10 mouse cellular contexts compared by ENCODE assay signal in genomic region chr1:135240206-135240605, GRCm38 (mm10). TPM values are rescaled to one million over a fixed set of nuclear protein-coding genes. Genes with fewer than 3 reads are reported as not detected.
DNase-seq lines count a peak whose midpoint lies in the region; ATAC-seq and TF ChIP-seq lines count a peak whose summit lies in the region.
"Not testable (repeated sequence)": the region's sequence is repeated elsewhere in the genome, so short reads cannot be mapped to it uniquely, and the experiment has no call there.
"Had no signal": no experiment of that assay in that cellular context is flagged by ENCODE, and none has a peak within 500 bp of the region (broad histone marks: within the 10 kb centered on the region; RNA-seq: fewer than 3 reads in every experiment).

No protein-coding gene starts in this region.

- 57% methylated on average over 4 of the region's 4 CpGs for WGBS in liver, embryonic 11.5 days
- WGBS in liver, embryonic 14.5 days (ENCODE audit: insufficient replicate concordance), result 32% methylated on average over 4 of the region's 4 CpGs
- WGBS in liver, postnatal 0 days (ENCODE audit: insufficient replicate concordance), result 61% methylated on average over 4 of the region's 4 CpGs

- not testable (repeated sequence) for H3K27me3 ChIP-seq in CH12.LX (replicated peaks); liver, embryonic 11.5 days (replicated peaks; ENCODE audit: control insufficient read depth, insufficient read depth, low read length); liver, embryonic 14.5 days (ENCODE audit: control insufficient read depth, insufficient read depth, low read length); liver, postnatal 0 days (ENCODE audit: insufficient read depth, low read length)

- TF ChIP-seq EP300 in CH12.LX (IDR thresholded peaks at IDR 0.05; ENCODE audit: low read length); liver, postnatal 0 days (IDR thresholded peaks at IDR 0.05; ENCODE audit: low read depth): not testable (repeated sequence)
- TF ChIP-seq EP300 in liver, embryonic 14.5 days (IDR thresholded peaks at IDR 0.05; ENCODE audit: low read depth), result peak; percentile 34; the same call in 1 of the 2 replicates

- H3K79me2 ChIP-seq in CH12.LX (replicated peaks; ENCODE audit: control insufficient read depth, extremely low read depth, insufficient read depth, poor library complexity, severe bottlenecking), result not testable (repeated sequence)

- H3K4me2 ChIP-seq in CH12.LX (ENCODE audit: insufficient read depth, low read depth, poor library complexity, severe bottlenecking); liver, embryonic 11.5 days; liver, embryonic 14.5 days (ENCODE audit: low read depth); liver, postnatal 0 days (ENCODE audit: low read depth, low read length): not testable (repeated sequence)

- H3K36me3 ChIP-seq in CH12.LX (replicated peaks in 1 of 2; ENCODE audit: control insufficient read depth in 1 of 2, insufficient read depth in 1 of 2, low read length in 1 of 2); liver, embryonic 11.5 days (ENCODE audit: control insufficient read depth, insufficient read depth, low read length); liver, embryonic 14.5 days (replicated peaks; ENCODE audit: control insufficient read depth, insufficient read depth, low read depth); liver, postnatal 0 days (replicated peaks; ENCODE audit: insufficient read depth, low read length): not testable (repeated sequence)

- not testable (repeated sequence) for H3K4me3 ChIP-seq in CH12.LX (replicated peaks in 1 of 3; ENCODE audit: low read depth in 2 of 3, low read length in 2 of 3, poor library complexity in 1 of 3); liver, embryonic 11.5 days (ENCODE audit: low read depth, low read length); liver, embryonic 14.5 days (ENCODE audit: insufficient read depth in 1 of 2, low read depth in 2 of 2, low read length in 2 of 2); liver, postnatal 0 days (ENCODE audit: low read depth, low read length)

- not testable (repeated sequence) for TF ChIP-seq CTCF in CH12.LX (conservative IDR thresholded peaks at IDR 0.05 in 1 of 2, IDR thresholded peaks at IDR 0.05 in 1 of 2; ENCODE audit: low read depth in 2 of 2, low read length in 2 of 2); liver, embryonic 14.5 days (IDR thresholded peaks at IDR 0.05; ENCODE audit: low read depth); liver, postnatal 0 days (IDR thresholded peaks at IDR 0.05; ENCODE audit: low read depth)

- H3K27ac ChIP-seq in CH12.LX (ENCODE audit: insufficient read depth, low read depth); liver, embryonic 11.5 days (ENCODE audit: low read depth, low read length); liver, embryonic 14.5 days; liver, postnatal 0 days (ENCODE audit: low read depth): not testable (repeated sequence)

- in situ Hi-C loops in CH12.LX (cut with MboI; ENCODE audit: low pct_ligation_motif_present, low pct_unique_long_range_greater_than_20kb, low sequenced_read_pairs), result not testable (repeated sequence)

- not testable (repeated sequence) for H3K9ac ChIP-seq in CH12.LX (ENCODE audit: insufficient read depth, low read depth); liver, embryonic 11.5 days (ENCODE audit: low read depth, low read length); liver, embryonic 14.5 days (replicated peaks); liver, postnatal 0 days (replicated peaks)

- not testable (repeated sequence) for TF ChIP-seq RAD21 in CH12.LX (IDR thresholded peaks at IDR 0.05; ENCODE audit: low read depth, low read length)

- H3K4me1 ChIP-seq in CH12.LX (ENCODE audit: control insufficient read depth in 1 of 2, insufficient read depth in 2 of 2), result peaks cover 8 to 12% of the 10 kb centered on the region in 2 experiments; a peak in 3 of 4 replicates
- H3K4me1 ChIP-seq in liver, embryonic 11.5 days (replicated peaks; ENCODE audit: control insufficient read depth, insufficient read depth, low read length); liver, postnatal 0 days (ENCODE audit: insufficient read depth): not testable (repeated sequence)
- H3K4me1 ChIP-seq in liver, embryonic 14.5 days (replicated peaks; ENCODE audit: control insufficient read depth in 2 of 2, insufficient read depth in 2 of 2, low read length in 1 of 2), result peaks cover 0 to 21% of the 10 kb centered on the region in 2 experiments; a peak in 3 of 4 replicates

- H3K9me3 ChIP-seq in CH12.LX (replicated peaks; ENCODE audit: low read length); liver, embryonic 11.5 days (ENCODE audit: control insufficient read depth, low read length); liver, embryonic 14.5 days (ENCODE audit: control insufficient read depth, low read length); liver, postnatal 0 days (ENCODE audit: low read length): not testable (repeated sequence)

- ATAC-seq in erythroblast, adult 5-6 weeks (replicated peaks; ENCODE audit: low FRiP score, poor library complexity, severe bottlenecking), result peak; percentile 63
- ATAC-seq in liver, embryonic 11.5 days (replicated peaks; ENCODE audit: low FRiP score), result peak; percentile 80
- ATAC-seq in liver, embryonic 14.5 days (ENCODE audit: insufficient read depth), result peak; percentile 67
- ATAC-seq in liver, postnatal 0 days, result 0 out of 2 replicates have a peak, but pooled peaks have one; percentile 13

- dilution Hi-C loops in CH12.LX (cut with MboI; ENCODE audit: extremely low pct_ligation_motif_present, extremely low pct_unique_long_range_greater_than_20kb, low sequenced_read_pairs), result not testable (repeated sequence)

- not testable (repeated sequence) for DNase-seq in CH12.LX (ENCODE audit: extremely low read depth); liver, embryonic 11.5 days (ENCODE audit: low spot score); liver, postnatal 0 days
- DNase-seq in MEL-GATA-1-ER (ENCODE audit: extremely low read depth, low read depth), result peak; percentile 66
- DNase-seq in liver, embryonic 14.5 days (ENCODE audit: low read depth in 3 of 3, low spot score in 3 of 3), result peak; percentile 17 to 42 (median 24)

- not testable (repeated sequence) for TF ChIP-seq POLR2A in CH12.LX (IDR thresholded peaks at IDR 0.05; ENCODE audit: low read depth, low read length)

TF ChIP-seq in CH12.LX, 34 proteins besides CTCF, POLR2A, EP300 and RAD21:
- TF ChIP-seq TBP (conservative IDR thresholded peaks at IDR 0.05; ENCODE audit: low read depth, low read length), result peak; percentile 49; the same call in 1 of the 2 replicates

RNA-seq across cellular contexts. Expression of gene Elf3, which starts 18.2 kb away (rescaled TPM):
- 26.0 and 28.6 TPM in 2 replicates for total RNA-seq in CH12.LX (2012; rRNA removed)
- total RNA-seq in CH12.LX (2014; rRNA removed), result 13.1 and 14.6 TPM in 2 replicates
- polyA plus RNA-seq in CH12.LX (2012; ENCODE audit: insufficient read length, low read depth), result 46.9 and 52.1 TPM in 2 replicates
- total RNA-seq in erythroblast, adult 5-6 weeks (2015; ENCODE audit: low replicate concordance), result not detected in 2 replicates
- total RNA-seq in erythroblast, adult 5-6 weeks (2017; ENCODE audit: low replicate concordance), result not detected in 2 replicates
- 2.0 and 2.4 TPM in 2 replicates for polyA plus RNA-seq in liver, embryonic 11.5 days (2014; fragmentation: Nextera tagmentation; extraction: Ambion mirVana)
- polyA plus RNA-seq in liver, embryonic 14.5 days (2012; rRNA removed), result 0.57 and 0.58 TPM in 2 replicates
- 0.43 and 0.61 TPM in 2 replicates for polyA plus RNA-seq in liver, embryonic 14.5 days (2014; fragmentation: Nextera tagmentation; extraction: Ambion mirVana)
- 0.59 and 0.67 TPM in 2 replicates for polyA plus RNA-seq in liver, postnatal 0 days (2015; fragmentation: Nextera tagmentation; extraction: Ambion mirVana)
- total RNA-seq: adrenal gland, postnatal 36 days; forebrain, postnatal 0 days; heart, postnatal 25 days; hematopoietic stem cell, adult 5-6 weeks had no signal

RNA-seq across cellular contexts. Expression of gene Rnpep, which starts 43.7 kb away (rescaled TPM):
- total RNA-seq in CH12.LX (2012; rRNA removed), result 72.6 and 78.7 TPM in 2 replicates
- 73.8 and 77.1 TPM in 2 replicates for total RNA-seq in CH12.LX (2014; rRNA removed)
- 118 and 123 TPM in 2 replicates for polyA plus RNA-seq in CH12.LX (2012; ENCODE audit: insufficient read length, low read depth)
- 19.4 and 26.9 TPM in 2 replicates for total RNA-seq in erythroblast, adult 5-6 weeks (2015; ENCODE audit: low replicate concordance)
- 15.3 and 18.6 TPM in 2 replicates for total RNA-seq in erythroblast, adult 5-6 weeks (2017; ENCODE audit: low replicate concordance)
- 64.5 and 67.4 TPM in 2 replicates for polyA plus RNA-seq in liver, embryonic 11.5 days (2014; fragmentation: Nextera tagmentation; extraction: Ambion mirVana)
- 7.3 and 8.4 TPM in 2 replicates for polyA plus RNA-seq in liver, embryonic 14.5 days (2012; rRNA removed)
- 23.0 and 24.2 TPM in 2 replicates for polyA plus RNA-seq in liver, embryonic 14.5 days (2014; fragmentation: Nextera tagmentation; extraction: Ambion mirVana)
- polyA plus RNA-seq in liver, postnatal 0 days (2015; fragmentation: Nextera tagmentation; extraction: Ambion mirVana), result 20.0 TPM in 2 replicates

Comparison
In these comparisons a context has a peak if more than half of its experiments do, and no peak if none do; other contexts are left out.
1. ATAC-seq: peak in every context shown above with its lines; median percentile 80 in liver, embryonic 11.5 days; 67 in liver, embryonic 14.5 days; 63 in erythroblast, adult 5-6 weeks; 13 in liver, postnatal 0 days.
2. RNA of gene Elf3, which starts 18.2 kb away (polyA plus RNA-seq): 46.9 to 52.1 TPM in CH12.LX; 2.0 to 2.4 TPM in liver, embryonic 11.5 days, 0.59 to 0.67 TPM in liver, postnatal 0 days and 0.43 to 0.61 TPM in liver, embryonic 14.5 days; every median in the first group is over 10 times any median in the second.